Mouse (Mus musculus) testis, adult 2 months (tissue): ENCODE results near the gene Dzank1. TPM values are rescaled to one million over a fixed set of nuclear protein-coding genes. Genes with fewer than 3 reads are reported as not detected.

Experiments
- H3K27ac ChIP-seq: fragments of 200-500 bp; 2 replicates; pipeline ENCODE4 v1.5.1; 2012; ENCODE audit warnings: low read depth, low read length; ENCODE audit not compliant: control insufficient read depth, insufficient read depth
- H3K27me3 ChIP-seq: fragments of 200-500 bp; 2 replicates; pipeline ENCODE4 v1.6.1; 2012; ENCODE audit warnings: mild to moderate bottlenecking, low read length, moderate library complexity; ENCODE audit not compliant: control insufficient read depth, insufficient read depth
- H3K36me3 ChIP-seq: fragments of 200-500 bp; 2 replicates; pipeline ENCODE4 v1.6.1; 2012; ENCODE audit warnings: mild to moderate bottlenecking, low read length; ENCODE audit not compliant: control insufficient read depth, insufficient read depth
- H3K4me1 ChIP-seq: fragments of 200-500 bp; 2 replicates; pipeline ENCODE4 v1.6.1; 2012; ENCODE audit warnings: low read length; ENCODE audit not compliant: control insufficient read depth, insufficient read depth
- H3K4me3 ChIP-seq: fragments of 200-500 bp; 2 replicates; pipeline ENCODE4 v1.5.1; 2012; ENCODE audit warnings: low read depth, mild to moderate bottlenecking, low read length, moderate library complexity, mixed read lengths; ENCODE audit not compliant: control insufficient read depth
- CTCF ChIP-seq: fragments of 200-500 bp; IDR thresholded peaks from 2 replicates; pipeline ENCODE4 v1.5.1; 2012; ENCODE audit warnings: low read depth, mild to moderate bottlenecking, inconsistent platforms, low read length, moderate library complexity; ENCODE audit not compliant: control insufficient read depth, insufficient read depth, insufficient replicate concordance
- POLR2A ChIP-seq: fragments of 200-500 bp; IDR thresholded peaks from 2 replicates; pipeline ENCODE4 v1.6.1; 2012; ENCODE audit warnings: low read depth, mild to moderate bottlenecking, inconsistent platforms, low read length, moderate library complexity; ENCODE audit not compliant: control insufficient read depth
- polyA plus RNA-seq: library from polyadenylated mRNA; depleted of rRNA; stranded (reverse); fragments of >200 nt; gene quantifications from 2 replicates; pipeline ENCODE4 v1.2.3, GENCODE M21; 2012

Gene Dzank1
- polyA plus RNA-seq, 1 experiment, result 5.1 TPM

DNA sequence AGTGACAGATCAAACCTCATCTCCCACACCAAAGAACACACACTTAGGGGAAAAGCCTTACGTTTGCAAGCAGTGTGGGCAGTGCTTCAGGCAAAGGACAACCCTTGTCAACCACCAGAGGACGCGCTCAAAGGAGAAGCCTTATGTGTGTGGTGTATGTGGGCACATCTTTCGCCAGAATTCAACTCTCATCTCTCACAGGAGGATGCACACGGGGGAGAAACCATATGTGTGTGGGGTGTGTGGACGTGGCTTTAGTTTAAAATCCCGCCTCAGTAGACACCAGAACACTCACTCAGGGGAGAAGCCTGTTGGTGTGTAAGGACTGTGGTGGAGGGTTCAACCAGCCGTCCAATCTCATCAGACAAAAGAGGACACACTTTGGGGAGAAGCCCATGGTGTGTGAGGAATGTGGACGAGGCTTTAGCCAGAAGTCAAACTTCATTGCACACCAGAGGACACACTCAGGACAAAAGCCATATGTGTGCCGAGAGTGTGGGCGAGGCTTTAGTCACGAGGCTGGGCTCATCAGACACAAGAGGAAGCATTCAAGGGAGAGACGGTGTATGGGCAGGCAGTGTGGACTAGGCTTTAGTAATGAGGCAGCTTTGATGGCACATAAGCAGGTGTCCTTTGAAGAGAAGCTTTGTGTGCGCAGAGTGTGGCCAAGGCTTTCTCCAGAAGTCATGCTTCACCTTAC lies 61.2 kb downstream of the Dzank1 start:
- Histone ChIP-seq H3K4me1 (no peaks in the 10 kb centered on the region), H3K36me3 (no peaks in the 10 kb centered on the region), H3K27ac (no peak overlapping the region), H3K27me3 (no peaks in the 10 kb centered on the region), H3K4me3 (no peak overlapping the region)
- TF ChIP-seq POLR2A (no peak), CTCF (no peak)

- TF ChIP-seq POLR2A, result no peak
- TF ChIP-seq CTCF, result no peak
- no peaks in the 10 kb centered on the region for H3K36me3 ChIP-seq
- no peaks in the 10 kb centered on the region for H3K4me1 ChIP-seq
- H3K4me3 ChIP-seq, result no peak overlapping the region
- no peak overlapping the region for H3K27ac ChIP-seq
- no peaks in the 10 kb centered on the region for H3K27me3 ChIP-seq
Measured at GRCm38 (mm10) chr2:144464799-144465760, 62.1 kb downstream of the Dzank1 start.

- no peak for TF ChIP-seq POLR2A
- TF ChIP-seq CTCF, result no peak
- Histone ChIP-seq H3K4me1 (peaks cover 2% of the 10 kb centered on the region), H3K27me3 (no peaks in the 10 kb centered on the region), H3K27ac (no peak overlapping the region), H3K36me3 (no peaks in the 10 kb centered on the region), H3K4me3 (no peak overlapping the region)
Measured at GRCm38 (mm10) chr2:144464182-144464581, 63.0 kb downstream of the Dzank1 start.

DNA sequence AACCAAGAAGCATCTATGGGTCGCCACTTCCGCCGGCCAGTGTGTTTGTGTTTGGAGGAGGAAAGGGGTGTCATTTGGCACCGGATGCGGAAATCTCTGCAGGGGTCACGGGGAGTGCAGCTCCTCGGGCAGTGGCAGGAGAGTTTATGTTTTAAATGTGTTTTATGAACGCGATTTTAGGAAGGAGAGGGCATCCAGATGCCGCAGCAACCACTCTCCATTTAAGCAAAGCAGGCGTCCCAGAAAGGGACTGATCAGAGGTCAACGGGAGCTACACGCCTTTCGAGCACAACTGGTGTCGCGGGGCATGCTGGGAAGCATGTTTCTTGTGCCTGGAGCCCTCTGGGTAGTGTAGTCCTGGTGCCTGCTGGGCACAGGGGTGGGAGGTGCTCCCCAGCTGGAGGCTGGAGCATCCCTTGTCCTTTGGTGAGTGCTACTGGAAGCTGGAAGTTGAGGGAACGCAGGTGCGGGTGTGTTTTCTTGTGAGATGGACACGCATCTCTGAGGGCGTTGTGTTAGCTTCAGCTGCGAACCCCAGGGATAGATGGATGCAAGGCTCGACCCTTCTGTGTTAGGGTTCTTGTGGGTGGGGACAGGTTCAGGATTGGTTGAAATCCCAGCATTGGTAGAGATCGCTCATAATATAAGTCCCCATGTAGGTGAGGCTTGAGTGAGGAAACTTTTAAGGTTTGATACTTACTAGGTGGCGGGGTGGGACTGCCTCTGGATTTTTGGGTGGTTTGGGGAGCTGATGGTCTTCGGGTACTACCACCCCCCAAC lies 68.0 kb downstream of the Dzank1 start:
- peaks cover 5% of the 10 kb centered on the region for H3K4me1 ChIP-seq
- peak overlapping the region; percentile 73 for H3K4me3 ChIP-seq
- TF ChIP-seq POLR2A, result peak; percentile 83
- no peak for TF ChIP-seq CTCF
- no peaks in the 10 kb centered on the region for H3K27me3 ChIP-seq
- H3K36me3 ChIP-seq, result no peaks in the 10 kb centered on the region
- peak overlapping the region; percentile 74 for H3K27ac ChIP-seq

GRCm38 (mm10) chr2:144458355-144458754 lies 68.9 kb downstream of the Dzank1 start:
- TF ChIP-seq CTCF, result no peak
- TF ChIP-seq POLR2A, result no peak
- Histone ChIP-seq H3K4me1 (peaks cover 5% of the 10 kb centered on the region), H3K27me3 (no peaks in the 10 kb centered on the region), H3K27ac (peak overlapping the region; percentile 5; the same call in 1 of the 2 replicates), H3K4me3 (no peak overlapping the region; the same call in 1 of the 2 replicates), H3K36me3 (no peaks in the 10 kb centered on the region)

DNA sequence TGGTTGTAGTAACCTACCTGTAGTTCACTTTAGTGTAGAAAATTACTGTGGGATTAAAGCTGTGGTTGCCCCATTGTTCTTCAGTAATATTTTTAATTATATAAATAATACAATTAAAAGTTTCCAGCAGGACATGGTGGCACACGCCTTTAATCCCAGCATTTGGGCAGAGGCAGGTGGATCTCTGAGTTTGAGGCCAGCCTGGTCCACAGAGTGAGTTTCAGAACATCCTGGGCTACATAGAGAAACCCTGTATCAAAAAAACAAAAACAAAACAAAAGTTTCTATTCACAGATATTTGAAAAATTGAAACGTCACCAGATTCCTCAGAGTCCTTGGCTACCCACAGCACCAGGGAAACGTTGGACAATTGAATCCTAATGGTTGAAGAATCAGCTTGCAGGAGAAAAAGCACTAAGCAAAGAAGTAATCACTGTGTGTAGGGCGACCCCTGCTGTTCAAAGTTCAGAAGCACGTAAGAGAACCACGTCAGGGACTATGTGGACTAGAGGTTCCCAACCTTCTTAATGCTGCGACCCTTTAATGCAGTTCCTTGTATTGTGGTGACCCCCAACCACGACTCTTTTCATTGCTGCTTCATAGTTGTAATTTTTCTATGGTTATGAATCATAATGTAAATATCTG lies 74.7 kb downstream of the Dzank1 start:
- Histone ChIP-seq H3K4me1 (no peaks in the 10 kb centered on the region), H3K4me3 (no peak overlapping the region), H3K27ac (no peak overlapping the region), H3K36me3 (no peaks in the 10 kb centered on the region), H3K27me3 (no peaks in the 10 kb centered on the region)
- no peak for TF ChIP-seq POLR2A
- no peak; the same call in 1 of the 2 replicates for TF ChIP-seq CTCF
